Mouse (Mus musculus) stomach, postnatal 0 days (tissue): ENCODE results near the gene Igsf8.

ENCODE experiments used
- CTCF ChIP-seq: IDR thresholded peaks from 2 replicates; pipeline ENCODE4 v1.5.1; 2016; ENCODE audit warnings: antibody characterized with exemption, low read depth, mild to moderate bottlenecking, moderate library complexity
- EP300 ChIP-seq: optimal IDR thresholded peaks from 2 replicates; pipeline ENCODE3; 2016; ENCODE audit warnings: antibody characterized with exemption

DNA sequence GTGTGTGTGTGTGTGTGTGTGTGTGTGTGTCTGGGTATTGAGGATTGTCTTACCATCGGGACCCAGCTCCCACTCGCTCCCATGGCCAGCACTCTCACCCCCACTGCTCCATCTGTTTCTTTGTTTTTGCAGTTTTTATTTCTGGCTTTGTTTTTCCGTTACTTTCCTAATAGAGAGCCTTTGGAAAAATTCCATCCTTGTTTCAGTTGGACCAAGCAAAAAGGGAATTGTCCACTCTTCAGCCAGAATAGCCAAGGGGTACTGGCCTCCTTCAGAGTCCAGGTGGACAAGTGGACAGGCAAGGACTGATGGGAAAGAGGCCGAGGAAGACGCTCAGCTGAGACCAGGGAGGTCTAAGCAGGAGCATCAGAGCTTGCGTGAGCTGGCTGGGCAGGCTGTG lies 45.4 kb downstream of the Igsf8 start:
- TF ChIP-seq EP300, result no peak
- no peak for TF ChIP-seq CTCF
